Mouse (Mus musculus) cerebellum, adult 8-10 months (tissue): ENCODE data around the gene Mvk.

ENCODE experiments used
- DNase-seq: peaks from one replicate; pipeline ENCODE4 v3.0.0; 2022

Gene Mvk

GRCm38 (mm10) chr5:114443566-114444367 lies at the start of gene Mvk, which contains the start of gene Mmab:
Gene Mvk (plus strand): TSS chr5:114444269.
Gene Mmab (minus strand): TSS chr5:114444060.
- DNase-seq, result peak; percentile 99

- DNase-seq, result no peak
These were observed 37.5 kb upstream of the Mvk start for GRCm38 (mm10) chr5:114406592-114406991.

- DNase-seq, result peak; percentile 16
These were observed 36.8 kb upstream of the Mvk start for GRCm38 (mm10) chr5:114407269-114407668.

GRCm38 (mm10) chr5:114407810-114408209 lies 36.3 kb upstream of the Mvk start:
- no peak for DNase-seq

GRCm38 (mm10) chr5:114408846-114409245 lies 35.2 kb upstream of the Mvk start:
- no peak for DNase-seq

GRCm38 (mm10) chr5:114410429-114410828 lies 33.6 kb upstream of the Mvk start:
- no peak for DNase-seq

- no peak for DNase-seq
These were observed 31.6 kb upstream of the Mvk start for GRCm38 (mm10) chr5:114412361-114412998.

GRCm38 (mm10) chr5:114413067-114413735 lies 30.9 kb upstream of the Mvk start:
- no peak for DNase-seq

- no peak for DNase-seq
These were observed 28.5 kb upstream of the Mvk start for GRCm38 (mm10) chr5:114415606-114416005.

GRCm38 (mm10) chr5:114416855-114417254 lies 27.2 kb upstream of the Mvk start:
- DNase-seq, result no peak

GRCm38 (mm10) chr5:114418541-114418940 lies 25.5 kb upstream of the Mvk start:
- DNase-seq, result no peak

GRCm38 (mm10) chr5:114421561-114422298 lies 22.3 kb upstream of the Mvk start:
- no peak for DNase-seq

GRCm38 (mm10) chr5:114422591-114422990 lies 21.5 kb upstream of the Mvk start:
- DNase-seq, result no peak

GRCm38 (mm10) chr5:114423961-114424360 lies 20.1 kb upstream of the Mvk start:
- DNase-seq, result no peak

GRCm38 (mm10) chr5:114426732-114427131 lies 17.3 kb upstream of the Mvk start:
- DNase-seq, result no peak

GRCm38 (mm10) chr5:114428621-114429020 lies 15.4 kb upstream of the Mvk start:
- DNase-seq, result no peak

- no peak for DNase-seq
These were observed 14.3 kb upstream of the Mvk start for GRCm38 (mm10) chr5:114429781-114430180.

GRCm38 (mm10) chr5:114434359-114434758 lies 9.7 kb upstream of the Mvk start:
- no peak for DNase-seq

GRCm38 (mm10) chr5:114435588-114435987 lies 8.5 kb upstream of the Mvk start:
- no peak for DNase-seq

GRCm38 (mm10) chr5:114444368-114444692 lies 261 bp downstream of the Mvk start:
- no peak for DNase-seq

GRCm38 (mm10) chr5:114449011-114449410 lies 4.9 kb downstream of the Mvk start:
- DNase-seq, result no peak

- peak; percentile 77 for DNase-seq
These were observed 12.2 kb downstream of the Mvk start for GRCm38 (mm10) chr5:114456287-114456686.

- DNase-seq, result no peak
These were observed 13.0 kb downstream of the Mvk start for GRCm38 (mm10) chr5:114456995-114457605.
